Mouse (Mus musculus): Measurements from ENCODE around the gene Mrpl55. TPM values are rescaled to one million over a fixed set of nuclear protein-coding genes. Genes with fewer than 3 reads are reported as not detected.
A peak's percentile ranks its signal among the peaks of the same experiment; 100 is the strongest.
"Not testable (repeated sequence)": the region's sequence is repeated elsewhere in the genome, so short reads cannot be mapped to it uniquely, and the experiment has no call there.

Gene Mrpl55
- polyA plus RNA-seq, 1 experiment from 2014 or later, result 113 TPM

DNA sequence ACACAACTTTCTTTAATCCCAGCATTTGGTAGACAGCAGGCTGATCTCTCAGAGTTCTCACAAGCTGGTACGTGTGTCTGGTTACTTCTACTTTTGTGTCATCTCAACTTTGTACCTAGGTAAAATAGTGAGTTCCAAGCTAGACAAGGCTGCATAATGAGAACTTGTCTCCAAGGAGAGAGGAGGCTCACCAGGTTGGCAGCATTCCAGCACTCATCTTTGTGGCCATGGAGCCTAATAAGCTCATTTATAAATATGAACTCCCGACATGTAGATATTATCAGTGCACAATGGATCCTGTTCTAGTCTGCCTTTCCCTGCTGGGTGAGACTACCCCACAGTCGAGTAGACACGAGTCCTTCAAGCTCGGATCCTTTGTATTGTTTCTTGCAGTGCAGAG, 7.3 kb downstream of the Mrpl55 start:
- H3K4me2 ChIP-seq (replicated peaks; ENCODE audit: low read depth, low read length), result peak overlapping the region; percentile 85
- 78% methylated on average over 5 of the region's 5 CpGs for whole genome bisulfite sequencing
- H3K27ac ChIP-seq (ENCODE audit: low read depth, low read length), result peak overlapping the region; percentile 8; the same call in 1 of the 2 replicates

DNA sequence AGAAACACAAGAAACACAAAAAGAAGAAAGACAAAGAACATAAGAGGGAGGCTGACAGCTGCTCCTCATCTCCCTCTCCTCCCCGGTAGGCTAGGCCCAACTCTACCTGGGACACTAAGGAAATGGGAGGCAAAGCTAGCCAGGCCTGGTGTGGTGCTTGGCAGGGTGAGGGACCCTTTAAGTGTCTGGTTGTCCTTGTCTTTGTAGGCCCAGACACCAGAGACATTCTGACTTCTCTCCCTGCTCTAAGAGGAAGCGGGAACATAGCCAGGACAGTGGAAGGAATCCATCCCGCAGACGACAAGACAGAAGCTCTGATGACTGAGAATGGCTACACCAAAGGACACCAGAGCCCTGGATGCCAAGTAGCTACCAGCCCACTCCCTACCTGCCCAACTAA, 7.7 kb downstream of the Mrpl55 start:
- H3K4me3 ChIP-seq (ENCODE audit: low read length), result no peak overlapping the region
- no peak overlapping the region for H3K27ac ChIP-seq (ENCODE audit: low read depth, low read length)
- peaks cover 45% of the 10 kb centered on the region for H3K36me3 ChIP-seq (ENCODE audit: control insufficient read depth, insufficient read depth, low read length)
- H3K9ac ChIP-seq (ENCODE audit: low read depth, low read length), result no peak overlapping the region; the same call in 1 of the 2 replicates
- no peaks in the 10 kb centered on the region for H3K9me3 ChIP-seq (ENCODE audit: control insufficient read depth, low read length)
- 90% methylated on average over 4 of the region's 4 CpGs for WGBS
- no peaks in the 10 kb centered on the region for H3K27me3 ChIP-seq (ENCODE audit: control insufficient read depth, insufficient read depth, low read length)
- peaks cover 9% of the 10 kb centered on the region for H3K4me1 ChIP-seq (ENCODE audit: control insufficient read depth, insufficient read depth, low read length)
- no peak for ATAC-seq (ENCODE audit: low FRiP score, low TSS enrichment)
- no peak overlapping the region for H3K4me2 ChIP-seq (replicated peaks; ENCODE audit: low read depth, low read length)

More for the DNA sequence above, 7.3 kb downstream of the Mrpl55 start:
- Histone ChIP-seq H3K36me3 (ENCODE audit: control insufficient read depth, insufficient read depth, low read length) (peaks cover 49% of the 10 kb centered on the region), H3K4me3 (ENCODE audit: low read length) (peak overlapping the region; percentile 87; the same call in 1 of the 2 replicates), H3K4me1 (ENCODE audit: control insufficient read depth, insufficient read depth, low read length) (peaks cover 9% of the 10 kb centered on the region), H3K9ac (ENCODE audit: low read depth, low read length) (no peak overlapping the region), H3K27me3 (ENCODE audit: control insufficient read depth, insufficient read depth, low read length) (no peaks in the 10 kb centered on the region), H3K9me3 (ENCODE audit: control insufficient read depth, low read length) (no peaks in the 10 kb centered on the region)
- no peak for ATAC-seq (ENCODE audit: low FRiP score, low TSS enrichment)

DNA sequence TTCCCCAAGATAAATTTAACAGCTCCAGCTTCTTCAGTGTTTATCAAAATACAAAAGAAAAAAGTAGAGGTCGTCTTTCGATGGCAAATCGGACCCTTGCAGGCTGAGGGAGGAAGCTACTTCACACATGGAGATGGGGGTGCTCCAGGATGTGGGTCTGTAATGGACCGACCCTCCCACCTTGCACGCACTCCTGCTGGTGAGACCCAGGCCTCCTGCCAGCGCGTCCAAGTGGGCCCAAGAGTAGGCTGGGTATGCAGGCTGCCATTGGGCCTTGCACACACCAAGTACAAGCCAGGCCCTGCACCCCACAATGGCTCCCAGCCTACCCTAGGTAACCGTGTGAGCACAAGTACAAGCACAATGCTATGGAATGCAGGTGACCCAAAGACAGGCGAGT, 9.3 kb downstream of the Mrpl55 start:
- not testable (repeated sequence) for H3K9me3 ChIP-seq (ENCODE audit: control insufficient read depth, low read length); H3K9ac ChIP-seq (ENCODE audit: low read depth, low read length); ATAC-seq (ENCODE audit: low FRiP score, low TSS enrichment); H3K27me3 ChIP-seq (ENCODE audit: control insufficient read depth, insufficient read depth, low read length); H3K4me3 ChIP-seq (ENCODE audit: low read length); H3K4me1 ChIP-seq (ENCODE audit: control insufficient read depth, insufficient read depth, low read length); H3K4me2 ChIP-seq (replicated peaks; ENCODE audit: low read depth, low read length); H3K27ac ChIP-seq (ENCODE audit: low read depth, low read length)
- H3K36me3 ChIP-seq (ENCODE audit: control insufficient read depth, insufficient read depth, low read length), result peaks cover 42% of the 10 kb centered on the region
- 89% methylated on average over 9 of the region's 9 CpGs for WGBS

DNA sequence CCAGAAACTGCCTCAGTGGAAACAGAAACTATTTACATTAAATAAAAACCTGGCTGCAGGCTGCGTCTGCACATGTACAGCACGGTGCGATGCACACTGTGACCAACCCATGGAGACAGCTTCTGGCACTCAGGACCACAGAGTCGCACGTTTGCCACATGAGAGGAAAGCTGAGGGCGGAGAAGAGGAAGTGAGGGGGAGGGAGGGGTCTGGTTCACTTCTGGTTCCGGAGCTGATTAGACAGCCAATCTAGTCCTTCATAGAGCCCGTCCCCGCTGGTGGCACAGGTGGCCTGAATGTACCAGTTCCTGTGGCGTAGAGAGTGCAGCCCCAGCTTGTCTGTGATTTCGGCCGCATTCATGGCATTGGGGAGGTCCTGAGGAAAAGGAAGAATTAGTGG, 10.0 kb downstream of the Mrpl55 start:
- H3K9me3 ChIP-seq (ENCODE audit: control insufficient read depth, low read length); H3K4me3 ChIP-seq (ENCODE audit: low read length); H3K27me3 ChIP-seq (ENCODE audit: control insufficient read depth, insufficient read depth, low read length); H3K9ac ChIP-seq (ENCODE audit: low read depth, low read length); H3K4me2 ChIP-seq (replicated peaks; ENCODE audit: low read depth, low read length); ATAC-seq (ENCODE audit: low FRiP score, low TSS enrichment); H3K27ac ChIP-seq (ENCODE audit: low read depth, low read length): not testable (repeated sequence)
- WGBS, result 83% methylated on average over 12 of the region's 12 CpGs
- Histone ChIP-seq H3K36me3 (ENCODE audit: control insufficient read depth, insufficient read depth, low read length) (peaks cover 40% of the 10 kb centered on the region), H3K4me1 (ENCODE audit: control insufficient read depth, insufficient read depth, low read length) (peaks cover 14% of the 10 kb centered on the region)

DNA sequence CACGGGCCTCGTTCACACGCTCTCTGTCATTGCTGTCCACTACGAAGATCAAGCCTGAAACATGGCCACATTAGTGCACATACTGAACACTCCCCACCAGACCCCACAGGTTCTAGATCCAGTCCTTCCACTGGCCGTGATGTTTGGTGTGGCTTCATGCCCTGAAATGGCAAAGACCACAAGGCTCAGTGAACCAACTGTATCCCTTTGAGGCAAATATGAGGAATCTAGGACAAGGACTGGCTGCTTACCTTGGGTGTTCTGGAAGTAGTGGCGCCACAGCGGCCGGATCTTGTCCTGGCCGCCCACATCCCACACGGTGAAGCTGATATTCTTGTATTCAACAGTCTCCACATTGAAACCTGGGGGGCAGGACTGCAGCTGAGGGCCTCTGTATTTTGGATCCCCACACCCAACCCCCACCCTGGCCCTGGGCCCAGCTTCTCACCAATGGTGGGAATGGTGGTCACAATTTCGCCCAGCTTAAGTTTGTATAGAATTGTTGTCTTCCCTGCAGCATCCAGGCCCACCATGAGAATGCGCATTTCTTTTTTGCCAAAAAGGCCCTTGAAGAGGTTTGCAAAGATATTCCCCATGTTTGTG, 10.7 kb downstream of the Mrpl55 start:
- H3K4me3 ChIP-seq (ENCODE audit: low read length), result no peak overlapping the region
- ATAC-seq (ENCODE audit: low FRiP score, low TSS enrichment), result no peak
- peaks cover 40% of the 10 kb centered on the region for H3K36me3 ChIP-seq (ENCODE audit: control insufficient read depth, insufficient read depth, low read length)
- H3K4me2 ChIP-seq (replicated peaks; ENCODE audit: low read depth, low read length), result no peak overlapping the region
- H3K9ac ChIP-seq (ENCODE audit: low read depth, low read length), result no peak overlapping the region
- H3K9me3 ChIP-seq (ENCODE audit: control insufficient read depth, low read length), result no peaks in the 10 kb centered on the region
- H3K27me3 ChIP-seq (ENCODE audit: control insufficient read depth, insufficient read depth, low read length), result no peaks in the 10 kb centered on the region
- H3K4me1 ChIP-seq (ENCODE audit: control insufficient read depth, insufficient read depth, low read length), result peaks cover 20% of the 10 kb centered on the region
- no peak overlapping the region for H3K27ac ChIP-seq (ENCODE audit: low read depth, low read length)
- 92% methylated on average over 12 of the region's 12 CpGs for whole genome bisulfite sequencing

DNA sequence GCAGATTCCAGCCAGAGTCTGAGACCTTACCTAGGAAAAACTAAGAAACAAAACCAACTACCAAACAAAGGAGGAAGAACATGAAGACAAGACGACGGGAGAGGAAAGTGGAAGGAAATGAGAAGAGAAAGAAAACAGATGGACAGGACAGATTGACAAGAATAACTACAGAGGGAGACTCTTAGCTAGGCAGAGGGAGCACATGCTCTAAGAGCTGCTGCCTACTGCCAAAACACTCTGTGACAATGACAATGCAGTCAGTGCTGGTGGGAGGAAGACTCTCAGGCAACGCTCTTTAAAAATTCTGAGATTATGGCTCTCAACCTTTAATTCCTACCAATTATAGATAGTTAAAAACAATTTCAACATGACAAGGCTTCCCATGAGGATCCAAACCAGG, 14.7 kb downstream of the Mrpl55 start:
- Histone ChIP-seq H3K4me1 (ENCODE audit: control insufficient read depth, insufficient read depth, low read length) (peaks cover 16% of the 10 kb centered on the region; the same call in 1 of the 2 replicates), H3K27me3 (ENCODE audit: control insufficient read depth, insufficient read depth, low read length) (no peaks in the 10 kb centered on the region), H3K9me3 (ENCODE audit: control insufficient read depth, low read length) (no peaks in the 10 kb centered on the region), H3K36me3 (ENCODE audit: control insufficient read depth, insufficient read depth, low read length) (peaks cover 31% of the 10 kb centered on the region), H3K4me3 (ENCODE audit: low read length) (no peak overlapping the region), H3K9ac (ENCODE audit: low read depth, low read length) (no peak overlapping the region), H3K27ac (ENCODE audit: low read depth, low read length) (no peak overlapping the region), H3K4me2 (replicated peaks; ENCODE audit: low read depth, low read length) (no peak overlapping the region)
- ATAC-seq (ENCODE audit: low FRiP score, low TSS enrichment), result no peak
- WGBS, result 90% methylated on average over 3 of the region's 3 CpGs

DNA sequence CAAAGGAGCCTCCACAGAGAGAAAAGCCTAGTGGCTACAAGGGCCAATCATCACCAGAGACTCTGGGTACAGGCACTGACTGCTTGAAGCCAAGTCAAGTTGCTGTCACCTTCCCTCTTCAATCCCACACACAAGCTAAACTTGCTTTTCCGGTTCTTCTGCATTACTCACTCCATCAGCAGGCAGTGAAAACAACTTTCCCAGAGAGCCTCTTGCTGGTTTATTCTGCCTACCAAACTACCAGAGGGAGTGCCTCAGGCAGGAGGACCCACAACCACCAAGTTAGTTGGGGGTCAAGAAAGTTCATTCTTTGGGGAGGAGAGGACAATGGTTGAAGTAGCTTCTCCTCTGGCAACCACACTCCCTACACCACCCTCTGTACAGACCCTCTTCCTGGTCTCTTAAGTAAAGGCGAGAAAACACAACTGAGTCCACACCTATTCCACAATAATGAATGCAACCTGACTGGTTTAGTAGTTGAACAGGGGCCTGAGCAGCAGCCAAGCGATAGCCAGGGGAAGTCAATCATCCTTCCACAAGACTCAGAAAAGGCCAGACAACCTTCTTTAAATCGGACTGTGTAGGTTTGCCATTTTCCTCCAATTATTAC, 16.2 kb downstream of the Mrpl55 start:
- H3K27me3 ChIP-seq (ENCODE audit: control insufficient read depth, insufficient read depth, low read length), result no peaks in the 10 kb centered on the region
- ATAC-seq (ENCODE audit: low FRiP score, low TSS enrichment), result 0 out of 2 replicates have a peak, but pooled peaks have one; percentile 49
- peak overlapping the region; percentile 17; the same call in 1 of the 2 replicates for H3K27ac ChIP-seq (ENCODE audit: low read depth, low read length)
- H3K9ac ChIP-seq (ENCODE audit: low read depth, low read length), result no peak overlapping the region
- H3K9me3 ChIP-seq (ENCODE audit: control insufficient read depth, low read length), result no peaks in the 10 kb centered on the region
- WGBS, result 76% methylated on average over 4 of the region's 4 CpGs
- H3K4me3 ChIP-seq (ENCODE audit: low read length), result no peak overlapping the region
- H3K4me1 ChIP-seq (ENCODE audit: control insufficient read depth, insufficient read depth, low read length), result peaks cover 22% of the 10 kb centered on the region; the same call in 1 of the 2 replicates
- peaks cover 26% of the 10 kb centered on the region for H3K36me3 ChIP-seq (ENCODE audit: control insufficient read depth, insufficient read depth, low read length)
- no peak overlapping the region for H3K4me2 ChIP-seq (replicated peaks; ENCODE audit: low read depth, low read length)

DNA sequence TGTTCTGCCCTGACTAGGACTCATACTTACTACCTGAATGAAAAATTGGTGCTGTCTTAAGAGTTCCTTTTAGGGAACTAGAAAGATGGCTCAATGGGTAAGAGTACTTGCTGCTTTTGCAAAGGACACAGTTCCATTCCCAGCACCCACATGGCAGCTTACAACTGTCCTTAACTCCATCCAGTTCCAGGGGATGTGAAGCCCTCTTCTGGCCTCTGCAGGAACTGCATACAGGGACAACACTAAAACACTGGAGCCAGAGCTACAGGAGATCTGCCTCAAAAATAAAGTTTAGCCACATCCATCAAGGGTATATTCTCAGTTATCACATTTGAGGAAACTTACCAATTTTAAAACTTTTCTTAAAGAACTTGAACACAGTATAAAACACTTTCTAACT, 16.8 kb downstream of the Mrpl55 start:
- Histone ChIP-seq H3K4me1 (ENCODE audit: control insufficient read depth, insufficient read depth, low read length) (peaks cover 26% of the 10 kb centered on the region; the same call in 1 of the 2 replicates), H3K9me3 (ENCODE audit: control insufficient read depth, low read length) (no peaks in the 10 kb centered on the region), H3K27me3 (ENCODE audit: control insufficient read depth, insufficient read depth, low read length) (no peaks in the 10 kb centered on the region), H3K9ac (ENCODE audit: low read depth, low read length) (no peak overlapping the region), H3K27ac (ENCODE audit: low read depth, low read length) (peak overlapping the region; percentile 14; the same call in 1 of the 2 replicates), H3K4me3 (ENCODE audit: low read length) (no peak overlapping the region), H3K36me3 (ENCODE audit: control insufficient read depth, insufficient read depth, low read length) (peaks cover 30% of the 10 kb centered on the region), H3K4me2 (replicated peaks; ENCODE audit: low read depth, low read length) (no peak overlapping the region)
- ATAC-seq (ENCODE audit: low FRiP score, low TSS enrichment), result no peak

DNA sequence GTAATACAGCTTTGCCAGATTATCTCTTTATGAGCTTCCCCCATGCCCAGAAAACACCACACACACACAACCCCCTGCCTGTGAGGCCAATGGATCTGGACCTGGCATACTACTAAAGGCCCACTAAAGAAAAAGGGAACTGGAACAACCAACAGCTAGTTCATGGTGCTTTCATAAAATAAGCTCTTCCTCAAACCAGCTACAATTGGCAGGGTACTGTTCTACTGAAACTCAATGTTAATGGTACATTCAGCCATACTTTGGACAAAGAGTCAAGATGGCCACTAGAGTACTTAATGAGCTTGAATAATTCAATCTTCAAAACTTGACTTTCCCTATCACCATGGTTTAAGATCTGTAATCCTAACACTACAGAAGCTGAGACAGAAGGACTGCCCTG, 19.3 kb downstream of the Mrpl55 start:
- H3K27me3 ChIP-seq (ENCODE audit: control insufficient read depth, insufficient read depth, low read length), result no peaks in the 10 kb centered on the region
- H3K9me3 ChIP-seq (ENCODE audit: control insufficient read depth, low read length), result no peaks in the 10 kb centered on the region
- H3K4me2 ChIP-seq (replicated peaks; ENCODE audit: low read depth, low read length), result no peak overlapping the region
- no peak overlapping the region for H3K9ac ChIP-seq (ENCODE audit: low read depth, low read length)
- H3K4me1 ChIP-seq (ENCODE audit: control insufficient read depth, insufficient read depth, low read length), result peaks cover 43% of the 10 kb centered on the region
- ATAC-seq (ENCODE audit: low FRiP score, low TSS enrichment), result no peak
- H3K4me3 ChIP-seq (ENCODE audit: low read length), result no peak overlapping the region
- peaks cover 22% of the 10 kb centered on the region for H3K36me3 ChIP-seq (ENCODE audit: control insufficient read depth, insufficient read depth, low read length)
- no peak overlapping the region for H3K27ac ChIP-seq (ENCODE audit: low read depth, low read length)
